Mouse (Mus musculus) cerebellum, postnatal 36 days (tissue): Measurements from ENCODE around the gene Rnf10.
A peak's percentile ranks its signal among the peaks of the same experiment; 100 is the strongest.

Source experiments
- DNase-seq, 2 experiments: peaks; one replicate each; pipeline ENCODE4 v3.0.0; 2021 to 2022; ENCODE audit warnings: mixed read lengths in 2 of 2

The Rnf10 gene

GRCm38 (mm10) chr5:115274771-115275170 is 2.1 kb upstream of the Rnf10 start:
- no peak for DNase-seq

- DNase-seq: no peak
Observed at GRCm38 (mm10) chr5:115274353-115274752, 1.7 kb upstream of the Rnf10 start.

- DNase-seq: no peak
Observed at GRCm38 (mm10) chr5:115273549-115274135, 944 bp upstream of the Rnf10 start.

- DNase-seq: peak; percentile 14 to 35
Observed at GRCm38 (mm10) chr5:115271931-115272811, 527 bp downstream of the Rnf10 start.

- no peak for DNase-seq
Observed at GRCm38 (mm10) chr5:115269969-115270368, 2.7 kb downstream of the Rnf10 start.

GRCm38 (mm10) chr5:115268266-115268665 is 4.4 kb downstream of the Rnf10 start:
- no peak for DNase-seq

GRCm38 (mm10) chr5:115267469-115268045 is 5.1 kb downstream of the Rnf10 start:
- DNase-seq: no peak

- no peak for DNase-seq
Observed at GRCm38 (mm10) chr5:115266787-115267468, 5.8 kb downstream of the Rnf10 start.

GRCm38 (mm10) chr5:115266340-115266739 is 6.4 kb downstream of the Rnf10 start:
- DNase-seq: no peak

- DNase-seq: no peak
Observed at GRCm38 (mm10) chr5:115262502-115263291, 10.0 kb downstream of the Rnf10 start.

GRCm38 (mm10) chr5:115261880-115262279 is 10.8 kb downstream of the Rnf10 start:
- DNase-seq: no peak

- no peak for DNase-seq
Observed at GRCm38 (mm10) chr5:115261141-115261540, 11.6 kb downstream of the Rnf10 start.

- DNase-seq: no peak
Observed at GRCm38 (mm10) chr5:115260356-115260755, 12.3 kb downstream of the Rnf10 start.

GRCm38 (mm10) chr5:115256909-115257546 is 15.7 kb downstream of the Rnf10 start:
- no peak for DNase-seq

GRCm38 (mm10) chr5:115255472-115255871 is 17.2 kb downstream of the Rnf10 start:
- DNase-seq: no peak

- DNase-seq: no peak
Observed at GRCm38 (mm10) chr5:115240191-115240590, 32.5 kb downstream of the Rnf10 start.

GRCm38 (mm10) chr5:115238729-115239195 is 33.9 kb downstream of the Rnf10 start:
- DNase-seq: no peak

- DNase-seq: peak; percentile 94 to 95
Observed at GRCm38 (mm10) chr5:115237803-115238728, 34.6 kb downstream of the Rnf10 start.

- peak; percentile 96 to 97 for DNase-seq
Observed at GRCm38 (mm10) chr5:115235786-115236263, 36.9 kb downstream of the Rnf10 start, which contains the start of gene Pop5. TSS of gene Pop5 (plus strand) at chr5:115235836.

GRCm38 (mm10) chr5:115235323-115235771 is 37.4 kb downstream of the Rnf10 start:
- peak; percentile 61 to 74 for DNase-seq
